Mouse (Mus musculus) heart, embryonic 12.5 days (tissue): ENCODE results near the gene Slc37a2. TPM values are rescaled to one million over a fixed set of nuclear protein-coding genes. Genes with fewer than 3 reads are reported as not detected.
A peak's percentile ranks its signal among the peaks of the same experiment; 100 is the strongest.
"Not testable (repeated sequence)": the region's sequence is repeated elsewhere in the genome, so short reads cannot be mapped to it uniquely, and the experiment has no call there.

Source experiments
- ATAC-seq: fragments of 200-750 bp; cut with Nextera tagmentation; 2 replicates; pipeline ENCODE4 v1.8.0; 2017; ENCODE audit warnings: moderate TSS enrichment, moderate library complexity; ENCODE audit not compliant: insufficient number of reproducible peaks, low FRiP score
- H3K27ac ChIP-seq: fragments of 300-500 bp; sonication (generic); 2 replicates; pipeline ENCODE4 v1.5.1; 2016; ENCODE audit warnings: mild to moderate bottlenecking, moderate library complexity; ENCODE audit not compliant: poor library complexity, severe bottlenecking
- H3K27me3 ChIP-seq: fragments of 300-500 bp; sonication (generic); replicated peaks from 2 replicates; pipeline ENCODE4 v1.6.1; 2016; ENCODE audit warnings: mild to moderate bottlenecking, moderate library complexity
- H3K36me3 ChIP-seq: fragments of 300-500 bp; sonication (generic); 2 replicates; pipeline ENCODE4 v1.6.1; 2016; ENCODE audit warnings: mild to moderate bottlenecking, moderate library complexity
- H3K4me1 ChIP-seq: fragments of 300-500 bp; sonication (generic); replicated peaks from 2 replicates; pipeline ENCODE4 v1.6.1; 2016; ENCODE audit warnings: mild to moderate bottlenecking
- H3K4me2 ChIP-seq: fragments of 300-500 bp; sonication (generic); 2 replicates; pipeline ENCODE4 v1.6.1; 2016; ENCODE audit warnings: mild to moderate bottlenecking, moderate library complexity
- H3K4me3 ChIP-seq: fragments of 300-500 bp; sonication (generic); 2 replicates; pipeline ENCODE4 v1.5.1; 2016; ENCODE audit warnings: mild to moderate bottlenecking
- H3K9ac ChIP-seq: fragments of 300-500 bp; sonication (generic); 2 replicates; pipeline ENCODE4 v1.6.1; 2016; ENCODE audit warnings: mild to moderate bottlenecking, moderate library complexity
- H3K9me3 ChIP-seq: fragments of 300-500 bp; sonication (generic); replicated peaks from 2 replicates; pipeline ENCODE4 v1.6.1; 2016; ENCODE audit warnings: mild to moderate bottlenecking, moderate library complexity
- WGBS: fragments of 180-500 bp; shearing (Covaris S2); methylation state at CpG from one replicate; pipeline ENCODE4 v1.1.7; 2016; 5-methylcytosine and 5-hydroxymethylcytosine counted together
- polyA plus RNA-seq: library from polyadenylated mRNA; unstranded; fragments of >200 nt; fragmentation: Nextera tagmentation; extraction: Ambion mirVana; gene quantifications from 2 replicates; pipeline ENCODE4 v1.2.1, GENCODE M21; 2016

Gene Slc37a2
- polyA plus RNA-seq: 1.2 and 1.5 TPM in 2 replicates

GRCm38 (mm10) chr9:37255149-37255888 is at the start of gene Slc37a2:
Slc37a2 (minus strand) TSS chr9:37255738.
- Histone ChIP-seq H3K4me1 (peaks cover 5% of the 10 kb centered on the region), H3K9ac (peak within 1 kb of the TSS; percentile 66), H3K4me2 (peak within 1 kb of the TSS; percentile 94), H3K27me3 (0 out of 2 replicates have a peak, but pooled peaks cover 6% of the 10 kb centered on the region), H3K9me3 (no peaks in the 10 kb centered on the region), H3K36me3 (no peaks in the 10 kb centered on the region), H3K27ac (no peak within 1 kb of the TSS), H3K4me3 (peak within 1 kb of the TSS; percentile 56)
- 2% methylated on average over 38 of the region's 38 CpGs for WGBS
- peak; percentile 82 for ATAC-seq

GRCm38 (mm10) chr9:37301720-37302119 is 46.2 kb upstream of the Slc37a2 start:
- 55% methylated on average over 1 of the region's 1 CpGs for WGBS
- Histone ChIP-seq H3K4me2 (no peak overlapping the region), H3K27ac (no peak overlapping the region), H3K9ac (no peak overlapping the region), H3K4me1 (no peaks in the 10 kb centered on the region), H3K36me3 (no peaks in the 10 kb centered on the region), H3K4me3 (no peak overlapping the region), H3K9me3 (no peaks in the 10 kb centered on the region), H3K27me3 (no peaks in the 10 kb centered on the region)
- no peak for ATAC-seq

- not testable (repeated sequence) for H3K4me1 ChIP-seq, H3K36me3 ChIP-seq, H3K4me2 ChIP-seq, H3K27ac ChIP-seq, H3K4me3 ChIP-seq, ATAC-seq, H3K27me3 ChIP-seq, H3K9me3 ChIP-seq, H3K9ac ChIP-seq
- WGBS: 74% methylated on average over 1 of the region's 1 CpGs
Observed at GRCm38 (mm10) chr9:37300501-37300900, 45.0 kb upstream of the Slc37a2 start.

GRCm38 (mm10) chr9:37295586-37295985 is 40.0 kb upstream of the Slc37a2 start:
- no peak for ATAC-seq
- H3K4me1 ChIP-seq: no peaks in the 10 kb centered on the region
- no peak overlapping the region for H3K9ac ChIP-seq
- H3K4me2 ChIP-seq: no peak overlapping the region
- H3K27ac ChIP-seq: no peak overlapping the region
- H3K36me3 ChIP-seq: no peaks in the 10 kb centered on the region
- H3K9me3 ChIP-seq: no peaks in the 10 kb centered on the region
- H3K27me3 ChIP-seq: no peaks in the 10 kb centered on the region
- H3K4me3 ChIP-seq: no peak overlapping the region

- Histone ChIP-seq H3K4me1 (no peaks in the 10 kb centered on the region), H3K27ac (no peak overlapping the region), H3K4me2 (no peak overlapping the region), H3K9me3 (no peaks in the 10 kb centered on the region), H3K27me3 (no peaks in the 10 kb centered on the region), H3K36me3 (no peaks in the 10 kb centered on the region), H3K4me3 (no peak overlapping the region), H3K9ac (no peak overlapping the region)
- WGBS: 82% methylated on average over 2 of the region's 2 CpGs
- ATAC-seq: no peak
Observed at GRCm38 (mm10) chr9:37266622-37267021, 11.1 kb upstream of the Slc37a2 start.

GRCm38 (mm10) chr9:37255889-37256225 is 319 bp upstream of the Slc37a2 start:
- Histone ChIP-seq H3K4me3 (peak overlapping the region; percentile 56), H3K9me3 (no peaks in the 10 kb centered on the region), H3K27me3 (0 out of 2 replicates have a peak, but pooled peaks cover 6% of the 10 kb centered on the region), H3K9ac (peak overlapping the region; percentile 66), H3K4me1 (peaks cover 5% of the 10 kb centered on the region), H3K4me2 (peak overlapping the region; percentile 94), H3K27ac (no peak overlapping the region), H3K36me3 (no peaks in the 10 kb centered on the region)
- 30% methylated on average over 7 of the region's 7 CpGs for WGBS
- ATAC-seq: peak; percentile 62; the same call in 1 of the 2 replicates

- no peaks in the 10 kb centered on the region for H3K36me3 ChIP-seq
- peak overlapping the region; percentile 94 for H3K4me2 ChIP-seq
- no peaks in the 10 kb centered on the region for H3K9me3 ChIP-seq
- 0 out of 2 replicates have a peak, but pooled peaks cover 6% of the 10 kb centered on the region for H3K27me3 ChIP-seq
- no peak overlapping the region for H3K27ac ChIP-seq
- peaks cover 5% of the 10 kb centered on the region for H3K4me1 ChIP-seq
- WGBS: 14% methylated on average over 6 of the region's 6 CpGs
- peak overlapping the region; percentile 66 for H3K9ac ChIP-seq
- no peak for ATAC-seq
- peak overlapping the region; percentile 56 for H3K4me3 ChIP-seq
Observed at GRCm38 (mm10) chr9:37254531-37255110, 917 bp downstream of the Slc37a2 start.

- Histone ChIP-seq H3K27ac (no peak overlapping the region), H3K4me2 (no peak overlapping the region), H3K9me3 (no peaks in the 10 kb centered on the region), H3K4me3 (no peak overlapping the region), H3K27me3 (no peaks in the 10 kb centered on the region), H3K36me3 (no peaks in the 10 kb centered on the region), H3K9ac (no peak overlapping the region), H3K4me1 (peaks cover 14% of the 10 kb centered on the region)
- no peak for ATAC-seq
- 71% methylated on average over 6 of the region's 6 CpGs for WGBS
Observed at GRCm38 (mm10) chr9:37250631-37251030, 4.9 kb downstream of the Slc37a2 start.

GRCm38 (mm10) chr9:37249976-37250375 is 5.6 kb downstream of the Slc37a2 start:
- H3K4me2 ChIP-seq: no peak overlapping the region
- H3K4me3 ChIP-seq: no peak overlapping the region
- no peak overlapping the region for H3K27ac ChIP-seq
- H3K9ac ChIP-seq: no peak overlapping the region
- 81% methylated on average over 3 of the region's 3 CpGs for whole genome bisulfite sequencing
- no peak for ATAC-seq
- H3K4me1 ChIP-seq: peaks cover 14% of the 10 kb centered on the region
- no peaks in the 10 kb centered on the region for H3K9me3 ChIP-seq
- H3K36me3 ChIP-seq: no peaks in the 10 kb centered on the region
- no peaks in the 10 kb centered on the region for H3K27me3 ChIP-seq

- Histone ChIP-seq H3K27me3 (no peaks in the 10 kb centered on the region), H3K36me3 (no peaks in the 10 kb centered on the region), H3K9me3 (no peaks in the 10 kb centered on the region), H3K27ac (no peak overlapping the region), H3K4me1 (peaks cover 8% of the 10 kb centered on the region; the same call in 1 of the 2 replicates), H3K9ac (no peak overlapping the region), H3K4me2 (no peak overlapping the region), H3K4me3 (no peak overlapping the region)
- ATAC-seq: 0 out of 2 replicates have a peak, but pooled peaks have one; percentile 24
- WGBS: 43% methylated on average over 3 of the region's 3 CpGs
Observed at GRCm38 (mm10) chr9:37248381-37248906, 7.1 kb downstream of the Slc37a2 start.

GRCm38 (mm10) chr9:37247429-37247828 is 8.1 kb downstream of the Slc37a2 start:
- H3K36me3 ChIP-seq: no peaks in the 10 kb centered on the region
- no peak overlapping the region for H3K27ac ChIP-seq
- H3K9me3 ChIP-seq: no peaks in the 10 kb centered on the region
- no peak overlapping the region for H3K4me3 ChIP-seq
- H3K27me3 ChIP-seq: no peaks in the 10 kb centered on the region
- ATAC-seq: no peak
- H3K9ac ChIP-seq: no peak overlapping the region
- peaks cover 8% of the 10 kb centered on the region; the same call in 1 of the 2 replicates for H3K4me1 ChIP-seq
- H3K4me2 ChIP-seq: no peak overlapping the region
